Mouse (Mus musculus) cerebellum, postnatal 10 days (tissue): ENCODE results near the gene Thumpd3.

ENCODE experiments used
- DNase-seq, 2 experiments: peaks; one replicate each; pipeline ENCODE4 v3.0.0; 2021; ENCODE audit warnings: mixed read lengths in 2 of 2

Gene Thumpd3

DNA sequence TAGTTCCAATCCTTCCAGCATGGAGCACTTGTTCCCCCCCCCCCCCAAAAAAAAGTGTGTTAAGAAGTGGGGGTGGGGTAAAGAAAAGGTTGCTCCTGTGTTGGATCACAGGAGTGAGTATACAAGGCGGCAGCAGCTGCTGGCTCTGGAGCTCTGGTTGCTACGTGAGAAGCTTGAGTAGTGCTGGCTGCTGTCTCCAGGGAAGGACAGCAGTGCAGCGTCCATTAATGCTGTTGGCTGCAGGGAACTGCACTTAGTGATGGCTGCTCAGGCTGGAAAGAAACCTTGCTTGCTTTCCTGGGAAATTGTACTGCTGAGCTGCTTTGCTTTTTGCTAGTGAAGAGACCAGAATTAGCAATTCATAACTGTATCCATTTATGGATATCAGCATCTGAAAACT, 33.5 kb downstream of the Thumpd3 start:
- DNase-seq = peak; percentile 30 to 40

DNA sequence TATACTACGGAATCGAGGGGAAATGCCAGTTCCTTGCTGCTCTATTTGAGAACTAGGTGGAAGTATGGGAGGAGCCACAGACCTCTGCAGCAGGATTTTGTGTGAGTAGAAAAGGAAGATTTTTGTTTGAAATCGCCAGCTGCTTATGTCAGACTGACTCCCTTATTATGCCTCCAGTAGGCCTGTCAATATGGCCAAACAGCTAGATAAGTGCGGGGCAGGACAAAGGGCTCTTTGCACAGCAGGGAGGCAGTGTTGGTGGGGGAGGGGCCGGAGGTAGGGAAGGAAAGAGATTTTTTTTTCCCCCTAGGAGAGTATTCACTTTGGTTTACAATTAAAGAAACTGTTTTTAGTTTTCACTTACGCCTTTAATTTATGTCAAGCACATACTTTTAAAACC, 36.2 kb downstream of the Thumpd3 start:
- DNase-seq = peak; percentile 57 to 65

DNA sequence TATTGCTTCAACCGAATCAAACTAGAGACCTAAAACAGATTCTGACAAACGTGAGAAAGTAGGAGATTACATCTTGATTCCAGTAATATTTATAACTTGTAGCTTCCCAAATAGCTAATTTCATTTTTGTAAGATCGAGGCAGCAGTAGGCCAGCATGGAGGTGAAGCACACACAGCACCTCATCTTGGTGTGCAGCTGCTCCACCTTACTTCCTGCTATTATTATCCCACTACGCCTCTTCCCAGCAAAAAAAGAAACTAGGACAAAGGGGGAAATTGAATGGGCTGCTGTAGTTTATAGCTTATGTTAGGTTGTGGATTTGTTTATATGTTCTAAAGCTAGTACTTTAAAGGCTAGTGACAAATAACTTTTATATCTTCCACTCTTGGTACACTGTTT, 38.6 kb downstream of the Thumpd3 start:
- no peak for DNase-seq

DNA sequence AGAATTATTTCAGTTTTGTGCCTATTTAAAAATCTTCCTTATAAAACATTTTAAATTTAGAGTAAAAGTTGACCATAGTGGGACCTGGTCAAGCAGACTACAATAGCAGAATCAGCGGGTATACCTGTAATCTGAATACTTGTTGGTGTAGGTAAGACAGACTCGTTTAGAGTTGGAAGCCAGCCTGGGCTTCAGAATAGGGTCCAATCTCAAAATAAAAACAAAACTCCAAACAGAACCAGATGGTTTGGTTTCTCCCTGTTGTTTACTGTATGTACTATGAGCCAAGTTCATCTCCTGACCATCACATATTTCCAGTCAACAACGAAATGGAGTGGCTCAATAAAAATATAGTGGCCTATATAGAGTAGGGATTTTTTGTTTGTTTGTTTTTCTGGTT, 47.2 kb downstream of the Thumpd3 start:
- no peak for DNase-seq

DNA sequence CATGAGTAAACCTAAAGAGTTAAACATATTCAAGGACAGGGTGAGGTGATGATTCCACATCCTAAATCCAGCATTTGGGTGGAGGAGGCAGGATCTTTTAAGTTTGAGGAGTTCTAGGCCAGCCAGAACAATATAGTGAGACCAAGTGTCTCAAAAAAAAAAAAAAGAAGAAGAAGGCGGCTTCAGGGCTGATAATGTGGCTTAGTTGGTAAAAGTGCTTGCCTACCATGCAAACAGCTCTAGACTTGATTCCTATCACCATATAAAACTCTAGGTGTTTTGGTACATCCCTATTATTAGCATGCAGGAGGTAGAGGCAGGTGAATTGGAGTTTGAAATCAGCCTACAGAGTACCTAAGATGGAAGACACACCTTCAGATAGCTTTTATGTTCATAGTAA, 49.5 kb downstream of the Thumpd3 start:
- DNase-seq = no peak

DNA sequence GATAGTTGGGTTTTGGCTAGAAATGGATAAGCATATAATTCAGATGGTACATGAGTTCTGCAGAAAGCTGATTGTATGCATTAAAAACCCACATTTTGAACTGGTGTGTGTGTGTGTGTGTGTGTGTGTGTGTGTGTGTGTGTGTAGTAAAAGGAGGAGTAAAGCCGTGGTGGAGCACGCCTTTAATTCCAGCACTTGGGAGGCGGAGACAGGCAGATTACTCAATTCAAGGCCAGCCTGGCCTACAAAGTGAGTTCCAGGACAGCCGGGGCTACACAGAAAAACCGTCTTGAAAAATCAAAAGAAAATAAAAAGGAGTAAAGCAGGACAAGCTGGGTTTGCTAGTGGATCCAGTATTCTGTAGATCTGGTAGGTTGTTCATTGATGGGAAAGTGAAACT, 51.6 kb downstream of the Thumpd3 start:
- no peak for DNase-seq

DNA sequence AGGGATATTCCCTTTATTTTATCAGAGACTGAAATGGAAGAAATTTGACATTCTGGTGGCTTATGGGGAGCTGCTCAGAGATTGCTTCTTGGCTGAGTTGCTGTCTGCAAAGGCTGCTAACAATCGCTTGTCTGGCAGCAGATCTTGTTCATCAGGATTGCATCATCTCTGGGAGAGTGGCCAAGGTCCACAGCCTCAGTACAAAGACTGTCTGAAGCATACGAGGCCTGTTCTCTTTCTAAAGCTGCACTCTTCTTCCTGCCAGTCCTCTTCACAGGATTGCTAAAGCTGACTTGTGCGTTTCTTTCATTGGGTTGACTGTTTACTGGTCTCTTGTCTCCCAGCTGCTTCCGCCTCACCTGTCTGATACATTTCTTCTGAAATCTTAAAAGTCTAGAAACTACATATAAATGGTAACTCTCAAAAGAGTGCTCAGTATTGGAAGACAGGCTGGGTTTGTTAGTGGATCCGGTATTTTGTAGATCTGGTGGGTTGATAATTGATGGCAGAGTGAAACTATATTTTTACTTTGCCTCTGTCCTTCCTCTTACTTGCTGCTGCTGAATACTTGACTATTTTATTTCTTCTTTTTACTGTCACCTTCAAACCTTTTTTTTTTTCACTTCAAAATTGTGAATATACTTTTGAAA, 53.7 kb downstream of the Thumpd3 start:
- peak; percentile 97 for DNase-seq

DNA sequence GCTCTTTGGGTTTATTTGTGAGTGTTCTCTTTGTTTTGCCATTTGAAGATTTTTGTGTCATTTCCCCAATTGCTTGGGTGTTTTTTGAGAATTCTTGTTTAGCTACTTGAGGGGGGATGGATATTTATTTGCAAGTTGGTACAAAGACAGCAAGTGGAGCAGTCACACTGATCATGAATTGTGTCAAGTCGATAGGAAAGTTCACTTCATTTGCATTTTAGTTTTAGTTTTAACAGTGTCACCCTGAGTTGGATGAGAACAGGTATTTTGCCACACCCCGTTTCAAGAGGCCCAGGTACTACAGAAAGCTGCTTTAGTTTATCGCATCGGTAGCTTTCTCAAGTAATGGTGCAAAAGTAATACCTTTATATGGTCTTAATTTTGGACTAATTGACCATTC, 56.5 kb downstream of the Thumpd3 start:
- no peak for DNase-seq

DNA sequence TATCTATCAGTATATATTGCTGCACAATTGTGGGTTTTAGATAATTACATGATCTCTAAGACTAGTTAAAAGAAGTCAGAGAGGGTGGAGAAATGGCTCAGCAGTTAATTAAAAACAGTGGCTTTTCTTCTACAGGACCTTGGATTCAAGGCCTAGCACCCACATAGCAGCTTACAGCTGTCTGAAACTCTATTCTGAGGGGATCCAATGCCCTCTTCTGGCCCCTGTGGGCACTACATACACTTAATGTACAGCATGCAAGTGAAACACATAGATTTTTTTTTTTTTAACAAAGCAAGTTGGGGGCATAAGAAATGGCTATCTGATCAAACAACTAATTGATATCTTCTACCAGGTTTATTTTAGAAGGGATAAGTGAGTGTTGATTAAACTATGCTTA, 57.7 kb downstream of the Thumpd3 start:
- DNase-seq = peak; percentile 61 to 63

DNA sequence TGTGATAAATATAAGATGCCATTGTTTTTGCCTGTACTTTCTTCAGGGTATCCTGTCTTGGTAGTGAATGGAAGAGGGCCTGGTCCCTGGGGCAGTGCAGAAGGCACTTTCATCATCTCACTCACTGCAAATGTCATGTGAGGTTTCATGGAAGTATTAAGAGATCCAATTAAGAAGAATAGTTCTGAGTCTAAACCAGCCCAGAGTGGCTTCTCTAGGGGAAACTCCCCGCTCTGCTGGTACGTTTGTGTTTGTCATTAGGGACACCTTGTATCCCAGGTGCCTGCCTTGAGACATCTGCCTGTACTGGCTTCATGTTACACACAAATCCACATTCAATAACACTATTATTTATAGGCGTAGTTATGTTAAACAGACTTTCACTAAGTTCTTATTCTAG, 63.4 kb downstream of the Thumpd3 start:
- DNase-seq = no peak

DNA sequence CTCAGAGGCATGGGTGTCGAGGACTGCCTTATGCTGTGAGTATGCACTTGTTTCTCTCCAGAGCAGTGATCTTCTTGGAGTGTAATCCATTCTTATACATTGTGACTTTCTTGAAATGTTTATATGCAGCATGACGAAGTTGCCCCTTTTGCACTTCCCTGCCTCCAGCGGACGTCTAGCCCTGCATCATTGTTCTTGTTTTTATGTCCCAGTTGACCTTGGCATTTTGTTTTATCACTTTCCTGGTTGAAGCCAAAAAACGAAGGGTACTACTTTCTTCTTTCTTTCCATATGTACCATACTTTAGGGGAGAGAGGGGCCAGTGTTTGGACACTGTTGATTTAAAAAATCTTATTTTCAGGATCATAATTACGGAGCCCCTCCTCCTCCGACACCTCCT, 63.9 kb downstream of the Thumpd3 start:
- DNase-seq = no peak
